Comparison of ENCODE assay signal across 24 mouse cellular contexts in the genomic region with DNA sequence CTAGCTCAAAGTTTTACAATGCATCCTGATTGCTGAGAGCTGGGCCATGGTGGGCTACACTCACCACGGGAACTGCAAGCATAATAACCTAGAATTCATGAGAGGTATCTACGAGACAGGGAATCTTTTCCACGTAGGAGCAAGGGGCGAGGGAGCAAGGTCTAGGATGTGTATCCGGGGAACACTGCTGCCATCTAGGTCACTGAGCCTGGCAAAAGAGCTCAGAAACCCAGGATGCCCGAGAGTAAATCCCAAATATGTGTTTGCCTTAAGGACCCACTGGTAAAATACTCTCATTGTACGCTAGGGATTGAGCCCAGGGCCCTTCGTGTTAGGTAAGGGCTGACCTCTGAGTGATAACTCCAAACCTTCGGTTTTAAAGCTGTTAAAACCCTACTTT.
"Had no signal": no experiment of that assay in that cellular context is flagged by ENCODE, and none has a peak within 500 bp of the region (broad histone marks: within the 10 kb centered on the region; RNA-seq: fewer than 3 reads in every experiment).

No protein-coding gene starts in this region.

- H3K4me3 ChIP-seq: embryonic facial prominence, embryonic 10.5 days; embryonic facial prominence, embryonic 12.5 days; embryonic facial prominence, embryonic 13.5 days; embryonic facial prominence, embryonic 15.5 days; erythroblast, embryonic 14.5 days; forebrain, embryonic 12.5 days; forebrain, embryonic 13.5 days; forebrain, embryonic 15.5 days; gastrocnemius, adult 2 months; heart, adult 2 months had no signal

- DNase-seq: cerebellum, adult 18-20 months; cerebellum, adult 2 months; cerebellum, adult 8-10 months; cerebellum, adult 9-10 months; cerebellum, adult 9-11 months; cerebellum, postnatal 36 days; embryo, embryonic 11 days; gastrocnemius, postnatal 10 days; gastrocnemius, postnatal 14 days; gastrocnemius, postnatal 25 days; gastrocnemius, postnatal 36 days; heart, adult 2 months had no signal

- H3K4me2 ChIP-seq: embryonic facial prominence, embryonic 12.5 days; embryonic facial prominence, embryonic 13.5 days; embryonic facial prominence, embryonic 15.5 days; forebrain, embryonic 12.5 days; forebrain, embryonic 13.5 days; forebrain, embryonic 15.5 days had no signal

- H3K27ac ChIP-seq: embryonic facial prominence, embryonic 10.5 days; embryonic facial prominence, embryonic 12.5 days; embryonic facial prominence, embryonic 13.5 days; embryonic facial prominence, embryonic 15.5 days; forebrain, embryonic 12.5 days; forebrain, embryonic 13.5 days; forebrain, embryonic 15.5 days; heart, adult 2 months had no signal

- H3K27me3 ChIP-seq: embryonic facial prominence, embryonic 12.5 days; embryonic facial prominence, embryonic 13.5 days; embryonic facial prominence, embryonic 15.5 days; forebrain, embryonic 12.5 days; forebrain, embryonic 13.5 days; forebrain, embryonic 15.5 days had no signal

- H3K36me3 ChIP-seq: embryonic facial prominence, embryonic 12.5 days; embryonic facial prominence, embryonic 13.5 days; embryonic facial prominence, embryonic 15.5 days; forebrain, embryonic 12.5 days; forebrain, embryonic 15.5 days had no signal

- H3K9ac ChIP-seq: embryonic facial prominence, embryonic 12.5 days; embryonic facial prominence, embryonic 13.5 days; embryonic facial prominence, embryonic 15.5 days; forebrain, embryonic 12.5 days; forebrain, embryonic 13.5 days; forebrain, embryonic 15.5 days; forebrain, postnatal 0 days had no signal

- H3K9me3 ChIP-seq: embryonic facial prominence, embryonic 10.5 days; embryonic facial prominence, embryonic 12.5 days; embryonic facial prominence, embryonic 13.5 days; embryonic facial prominence, embryonic 15.5 days; forebrain, embryonic 12.5 days; forebrain, embryonic 13.5 days; forebrain, embryonic 15.5 days had no signal

- ATAC-seq: forebrain, embryonic 13.5 days; forebrain, embryonic 14.5 days; forebrain, embryonic 15.5 days; forebrain, embryonic 16.5 days; forebrain, postnatal 0 days had no signal
